Mouse (Mus musculus): ENCODE measurements around the gene Timd2. TPM values are rescaled to one million over a fixed set of nuclear protein-coding genes. Genes with fewer than 3 reads are reported as not detected.
"Not testable (repeated sequence)": the region's sequence is repeated elsewhere in the genome, so short reads cannot be mapped to it uniquely, and the experiment has no call there.

The Timd2 gene
- polyA plus RNA-seq, 1 experiment from 2014 or later: 0.33 TPM

DNA sequence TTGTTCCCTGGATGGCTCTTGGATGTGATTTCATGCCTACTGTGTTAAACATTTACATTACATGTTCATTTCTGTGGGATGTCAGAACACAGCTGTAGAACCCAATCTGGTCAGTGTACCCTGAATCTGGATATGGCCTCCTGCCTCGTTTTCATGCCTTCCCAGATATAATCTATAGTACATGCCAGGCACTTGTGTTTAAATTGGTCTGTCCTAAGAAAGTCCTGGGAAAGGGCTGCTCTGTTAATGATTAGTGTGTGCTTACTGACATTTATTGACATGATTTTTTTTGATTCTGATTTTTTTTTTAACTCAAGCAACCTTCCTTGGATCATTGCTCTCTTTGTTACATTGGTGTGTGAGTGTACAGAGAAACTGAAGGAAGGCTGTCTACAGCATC lies 27.8 kb upstream of the Timd2 start:
- Histone ChIP-seq H3K4me1 (ENCODE audit: control insufficient read depth, insufficient read depth, low read length) (no peaks in the 10 kb centered on the region), H3K4me2 (no peak overlapping the region), H3K9me3 (replicated peaks; ENCODE audit: control insufficient read depth, low read length) (no peaks in the 10 kb centered on the region), H3K27me3 (ENCODE audit: control insufficient read depth, insufficient read depth, low read length) (no peaks in the 10 kb centered on the region), H3K4me3 (ENCODE audit: low read depth, low read length) (no peak overlapping the region), H3K27ac (ENCODE audit: low read depth, low read length) (no peak overlapping the region), H3K9ac (ENCODE audit: low read depth, low read length) (no peak overlapping the region), H3K36me3 (ENCODE audit: control insufficient read depth, insufficient read depth, low read length) (no peaks in the 10 kb centered on the region)
- no peak for ATAC-seq (replicated peaks; ENCODE audit: insufficient number of reproducible peaks, low FRiP score, low TSS enrichment)
- WGBS (ENCODE audit: insufficient replicate concordance): 43% methylated on average over 1 of the region's 1 CpGs

DNA sequence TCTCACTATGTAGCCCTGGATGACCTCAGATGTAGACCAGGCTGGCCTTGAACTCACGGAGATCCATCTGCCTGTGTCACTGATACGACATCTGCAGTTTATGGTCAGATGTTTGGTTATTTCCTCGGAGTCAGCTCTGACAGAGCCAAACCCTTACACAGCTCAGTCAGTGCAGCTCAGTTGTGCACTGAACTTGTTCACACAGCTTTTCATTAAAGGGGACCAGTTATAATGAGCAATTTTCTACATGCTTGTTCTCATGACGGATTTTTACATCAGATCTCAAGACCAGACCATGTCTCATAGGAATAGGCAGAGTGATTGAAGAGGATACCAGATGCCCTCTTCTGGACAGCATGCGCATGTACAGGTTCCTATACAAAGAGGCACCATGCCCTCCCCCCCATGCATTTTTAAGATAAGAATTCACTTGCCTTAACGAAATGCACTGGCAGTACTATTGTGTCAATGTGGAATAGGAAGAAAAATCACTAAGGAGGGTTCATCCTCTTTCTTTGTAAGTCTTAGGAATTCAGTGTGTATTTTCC lies 26.5 kb upstream of the Timd2 start:
- WGBS (ENCODE audit: insufficient replicate concordance): 53% methylated on average over 6 of the region's 6 CpGs
- Histone ChIP-seq H3K27ac (ENCODE audit: low read depth, low read length) (no peak overlapping the region), H3K9me3 (replicated peaks; ENCODE audit: control insufficient read depth, low read length) (no peaks in the 10 kb centered on the region), H3K36me3 (ENCODE audit: control insufficient read depth, insufficient read depth, low read length) (no peaks in the 10 kb centered on the region), H3K4me3 (ENCODE audit: low read depth, low read length) (no peak overlapping the region), H3K4me2 (no peak overlapping the region), H3K9ac (ENCODE audit: low read depth, low read length) (no peak overlapping the region), H3K4me1 (ENCODE audit: control insufficient read depth, insufficient read depth, low read length) (no peaks in the 10 kb centered on the region), H3K27me3 (ENCODE audit: control insufficient read depth, insufficient read depth, low read length) (no peaks in the 10 kb centered on the region)
- no peak for ATAC-seq (replicated peaks; ENCODE audit: insufficient number of reproducible peaks, low FRiP score, low TSS enrichment)

- Histone ChIP-seq H3K4me2 (no peak overlapping the region), H3K4me1 (ENCODE audit: control insufficient read depth, insufficient read depth, low read length) (no peaks in the 10 kb centered on the region), H3K27me3 (ENCODE audit: control insufficient read depth, insufficient read depth, low read length) (no peaks in the 10 kb centered on the region), H3K4me3 (ENCODE audit: low read depth, low read length) (no peak overlapping the region), H3K9me3 (replicated peaks; ENCODE audit: control insufficient read depth, low read length) (no peaks in the 10 kb centered on the region), H3K36me3 (ENCODE audit: control insufficient read depth, insufficient read depth, low read length) (no peaks in the 10 kb centered on the region), H3K27ac (ENCODE audit: low read depth, low read length) (no peak overlapping the region), H3K9ac (ENCODE audit: low read depth, low read length) (no peak overlapping the region)
- 76% methylated on average over 11 of the region's 11 CpGs for WGBS (ENCODE audit: insufficient replicate concordance)
- ATAC-seq (replicated peaks; ENCODE audit: insufficient number of reproducible peaks, low FRiP score, low TSS enrichment): no peak
Observed at GRCm38 (mm10) chr11:46731541-46732070, 24.7 kb upstream of the Timd2 start.

DNA sequence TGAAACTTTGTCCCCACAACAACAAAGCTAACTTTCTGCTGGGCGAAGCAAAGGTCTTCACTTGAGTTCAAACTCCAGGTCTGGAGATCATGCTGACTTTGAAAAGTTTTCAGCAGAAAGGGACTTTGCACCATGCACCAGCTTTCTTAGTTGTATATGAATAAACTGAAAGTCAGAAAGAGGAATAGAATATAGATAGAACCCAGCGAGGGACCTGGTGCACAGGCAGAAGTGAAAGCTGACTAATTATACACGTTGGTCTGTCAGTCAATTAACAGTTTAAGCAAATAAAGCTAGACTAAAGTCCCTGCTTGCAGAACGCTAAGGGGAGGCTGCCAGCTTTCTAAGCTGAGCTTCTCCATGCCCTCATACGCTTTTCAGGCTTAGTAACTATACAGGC lies 8.0 kb downstream of the Timd2 start:
- Histone ChIP-seq H3K27ac (ENCODE audit: low read depth, low read length) (no peak overlapping the region), H3K9ac (ENCODE audit: low read depth, low read length) (no peak overlapping the region), H3K36me3 (ENCODE audit: control insufficient read depth, insufficient read depth, low read length) (no peaks in the 10 kb centered on the region), H3K4me1 (ENCODE audit: control insufficient read depth, insufficient read depth, low read length) (no peaks in the 10 kb centered on the region), H3K9me3 (replicated peaks; ENCODE audit: control insufficient read depth, low read length) (no peaks in the 10 kb centered on the region; the same call in 1 of the 2 replicates), H3K27me3 (ENCODE audit: control insufficient read depth, insufficient read depth, low read length) (no peaks in the 10 kb centered on the region), H3K4me2 (no peak overlapping the region), H3K4me3 (ENCODE audit: low read depth, low read length) (no peak overlapping the region)
- no peak for ATAC-seq (replicated peaks; ENCODE audit: insufficient number of reproducible peaks, low FRiP score, low TSS enrichment)
- WGBS (ENCODE audit: insufficient replicate concordance): 67% methylated on average over 5 of the region's 5 CpGs

- 67% methylated on average over 6 of the region's 6 CpGs for WGBS (ENCODE audit: insufficient replicate concordance)
- no peak for ATAC-seq (replicated peaks; ENCODE audit: insufficient number of reproducible peaks, low FRiP score, low TSS enrichment)
- no peak overlapping the region for H3K4me3 ChIP-seq (ENCODE audit: low read depth, low read length)
- no peaks in the 10 kb centered on the region; the same call in 1 of the 2 replicates for H3K9me3 ChIP-seq (replicated peaks; ENCODE audit: control insufficient read depth, low read length)
- H3K36me3 ChIP-seq (ENCODE audit: control insufficient read depth, insufficient read depth, low read length): no peaks in the 10 kb centered on the region
- no peaks in the 10 kb centered on the region for H3K4me1 ChIP-seq (ENCODE audit: control insufficient read depth, insufficient read depth, low read length)
- no peak overlapping the region for H3K27ac ChIP-seq (ENCODE audit: low read depth, low read length)
- no peak overlapping the region for H3K4me2 ChIP-seq
- no peaks in the 10 kb centered on the region for H3K27me3 ChIP-seq (ENCODE audit: control insufficient read depth, insufficient read depth, low read length)
- no peak overlapping the region for H3K9ac ChIP-seq (ENCODE audit: low read depth, low read length)
Observed at GRCm38 (mm10) chr11:46698278-46698655, 8.6 kb downstream of the Timd2 start.

DNA sequence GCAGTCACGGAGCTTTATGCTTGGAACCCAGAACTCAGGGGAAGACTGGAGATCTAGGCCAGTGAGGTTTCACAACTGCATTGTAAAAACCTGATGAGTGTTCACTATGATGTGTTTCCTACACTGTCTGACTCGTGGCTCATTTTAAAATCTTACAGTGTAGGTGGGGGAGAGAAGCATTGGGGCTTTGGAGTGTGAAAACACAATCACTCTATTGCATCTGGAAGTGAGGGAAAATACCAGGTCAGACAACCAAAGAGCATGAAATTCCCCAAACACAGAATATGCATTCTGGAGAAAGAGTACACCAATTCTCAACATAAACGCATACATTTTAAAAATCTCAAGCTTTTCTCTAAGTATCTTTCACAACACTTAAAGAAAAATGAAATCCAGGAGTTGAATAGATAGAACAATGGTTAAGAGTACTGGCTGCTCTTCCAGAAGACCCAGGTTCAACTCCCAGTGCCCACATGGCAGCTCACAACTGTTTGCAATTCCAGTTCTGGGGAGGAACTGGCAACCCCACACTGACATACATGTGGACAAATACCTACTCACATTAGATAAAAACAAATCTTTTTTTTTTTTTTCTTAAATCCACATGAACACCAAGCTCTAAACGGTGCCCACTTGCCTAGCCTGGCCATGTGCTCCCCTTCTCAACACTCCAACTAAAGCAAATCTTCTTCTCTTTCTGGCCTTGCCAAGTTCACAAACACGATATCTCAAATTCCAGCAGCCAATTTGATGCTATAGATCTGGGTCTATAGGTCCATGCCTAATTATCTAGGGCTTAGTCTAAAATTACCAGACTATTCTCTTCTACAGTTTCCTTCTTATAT lies 9.2 kb downstream of the Timd2 start:
- H3K9me3 ChIP-seq (replicated peaks; ENCODE audit: control insufficient read depth, low read length): no peaks in the 10 kb centered on the region; the same call in 1 of the 2 replicates
- no peaks in the 10 kb centered on the region for H3K36me3 ChIP-seq (ENCODE audit: control insufficient read depth, insufficient read depth, low read length)
- H3K4me1 ChIP-seq (ENCODE audit: control insufficient read depth, insufficient read depth, low read length): no peaks in the 10 kb centered on the region
- no peak overlapping the region for H3K27ac ChIP-seq (ENCODE audit: low read depth, low read length)
- H3K27me3 ChIP-seq (ENCODE audit: control insufficient read depth, insufficient read depth, low read length): no peaks in the 10 kb centered on the region
- H3K4me3 ChIP-seq (ENCODE audit: low read depth, low read length): no peak overlapping the region
- H3K4me2 ChIP-seq: no peak overlapping the region
- WGBS (ENCODE audit: insufficient replicate concordance): 73% methylated on average over 5 of the region's 5 CpGs
- ATAC-seq (replicated peaks; ENCODE audit: insufficient number of reproducible peaks, low FRiP score, low TSS enrichment): no peak
- H3K9ac ChIP-seq (ENCODE audit: low read depth, low read length): no peak overlapping the region

DNA sequence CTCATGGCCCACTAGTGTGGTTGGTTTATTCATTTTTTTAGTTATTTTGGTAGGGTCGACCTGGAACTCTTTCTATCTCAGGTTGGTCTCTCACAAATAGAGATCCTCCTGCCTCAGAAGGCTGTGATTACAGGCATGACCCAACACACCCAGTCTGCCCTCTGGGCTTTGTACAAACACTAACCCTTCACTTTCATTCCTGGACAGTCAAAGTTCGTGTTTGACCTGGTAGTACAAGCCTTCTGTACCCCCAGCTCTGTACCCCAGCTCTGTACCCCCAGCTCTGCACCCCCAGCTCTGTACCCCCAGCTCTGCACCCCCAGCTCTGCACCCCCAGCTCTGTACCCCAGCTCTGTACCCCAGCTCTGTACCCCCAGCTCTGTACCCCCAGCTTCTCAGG lies 11.0 kb downstream of the Timd2 start:
- 73% methylated on average over 2 of the region's 2 CpGs for WGBS (ENCODE audit: insufficient replicate concordance)

GRCm38 (mm10) chr11:46690136-46690535 lies 16.7 kb downstream of the Timd2 start:
- Histone ChIP-seq H3K4me2 (no peak overlapping the region), H3K9me3 (replicated peaks; ENCODE audit: control insufficient read depth, low read length) (no peaks in the 10 kb centered on the region), H3K27ac (ENCODE audit: low read depth, low read length) (no peak overlapping the region), H3K9ac (ENCODE audit: low read depth, low read length) (no peak overlapping the region), H3K4me1 (ENCODE audit: control insufficient read depth, insufficient read depth, low read length) (no peaks in the 10 kb centered on the region), H3K4me3 (ENCODE audit: low read depth, low read length) (no peak overlapping the region), H3K36me3 (ENCODE audit: control insufficient read depth, insufficient read depth, low read length) (no peaks in the 10 kb centered on the region), H3K27me3 (ENCODE audit: control insufficient read depth, insufficient read depth, low read length) (no peaks in the 10 kb centered on the region)
- no peak for ATAC-seq (replicated peaks; ENCODE audit: insufficient number of reproducible peaks, low FRiP score, low TSS enrichment)
- WGBS (ENCODE audit: insufficient replicate concordance): 74% methylated on average over 2 of the region's 2 CpGs

More for the DNA sequence above, 11.0 kb downstream of the Timd2 start:
- not testable (repeated sequence) for H3K9ac ChIP-seq (ENCODE audit: low read depth, low read length); H3K4me2 ChIP-seq; H3K9me3 ChIP-seq (replicated peaks; ENCODE audit: control insufficient read depth, low read length); H3K27ac ChIP-seq (ENCODE audit: low read depth, low read length); H3K36me3 ChIP-seq (ENCODE audit: control insufficient read depth, insufficient read depth, low read length); H3K27me3 ChIP-seq (ENCODE audit: control insufficient read depth, insufficient read depth, low read length); H3K4me3 ChIP-seq (ENCODE audit: low read depth, low read length); ATAC-seq (replicated peaks; ENCODE audit: insufficient number of reproducible peaks, low FRiP score, low TSS enrichment); H3K4me1 ChIP-seq (ENCODE audit: control insufficient read depth, insufficient read depth, low read length)

All from heart, embryonic 11.5 days (tissue).